Mouse (Mus musculus) lung, adult 10 weeks (tissue): ENCODE results near the gene Usp49. TPM values are rescaled to one million over a fixed set of nuclear protein-coding genes. Genes with fewer than 3 reads are reported as not detected.

ENCODE experiments used
- polyA plus RNA-seq: library from polyadenylated mRNA; stranded (reverse); fragments of 350-450 nt; fragmentation: Illumina TruSeq; extraction: RNeasy Lipid Tissue Mini Kit (QIAGEN cat#74804); gene quantifications from one replicate; pipeline ENCODE4 v1.2.3, GENCODE M21; 2014; ENCODE audit warnings: low read depth, low replicate concordance; ENCODE audit not compliant: insufficient read depth

Gene Usp49
- 1.2 TPM for polyA plus RNA-seq

DNA sequence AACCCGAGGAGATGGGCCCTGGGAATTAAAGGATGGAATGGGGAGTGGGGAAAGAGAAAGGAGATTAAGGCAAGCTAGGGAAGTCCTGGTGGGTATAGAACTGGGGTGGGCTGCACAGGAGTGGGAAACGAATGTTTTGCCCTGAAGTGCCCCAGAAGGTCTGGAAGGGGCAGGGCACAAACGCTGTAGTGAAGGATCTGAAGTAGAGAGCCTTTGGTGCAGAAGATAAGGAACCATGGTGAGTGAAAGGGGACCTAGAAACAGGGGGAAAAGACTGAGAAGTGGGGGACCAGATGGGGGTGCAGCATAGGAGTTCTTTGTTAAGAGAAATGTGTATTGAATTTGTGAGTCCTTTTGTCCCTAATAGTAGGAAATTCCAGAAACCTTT, at the start of gene Usp49:
Gene Usp49, plus strand, starts transcription at position 13 of the 388 bp plus-strand sequence.

DNA sequence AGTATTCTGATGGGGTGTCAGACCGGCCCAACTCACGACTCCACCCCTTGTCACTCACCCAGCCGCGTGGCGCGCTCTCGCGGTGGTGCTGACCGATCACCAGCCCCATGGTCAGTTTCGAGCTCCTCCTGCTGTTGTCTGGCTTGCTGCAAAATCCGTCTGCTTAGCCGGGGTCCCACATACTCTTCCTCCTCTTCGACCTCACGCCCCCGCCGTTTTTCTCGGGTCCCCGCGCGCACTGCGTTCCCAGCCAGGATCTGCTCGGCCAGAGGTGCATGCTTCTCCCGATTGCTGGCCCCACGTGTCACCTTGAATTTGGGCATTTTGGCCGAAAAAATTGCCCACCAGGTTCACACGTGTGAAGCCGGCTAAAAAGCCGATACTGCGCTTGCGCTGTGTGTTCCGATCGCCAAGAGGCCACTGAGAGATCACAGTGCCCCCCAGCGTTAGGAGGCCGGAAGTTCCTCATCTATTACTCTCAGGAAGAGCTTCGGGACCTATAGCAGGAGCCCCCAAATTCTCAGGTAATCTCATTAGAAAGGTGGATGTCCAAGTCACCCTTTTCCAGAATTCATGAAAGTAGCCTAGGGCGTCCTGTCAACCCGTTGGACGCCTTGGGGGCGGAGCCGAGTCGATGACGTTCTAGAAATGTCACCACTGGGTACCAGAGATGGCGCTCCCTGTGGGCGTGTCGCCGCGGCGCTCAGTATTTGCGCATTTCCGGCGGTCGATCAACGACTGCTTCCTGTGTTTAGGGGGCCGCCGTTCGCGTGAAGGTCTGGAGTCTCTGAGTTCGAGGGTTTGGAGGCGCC, 19.4 kb upstream of the Usp49 start, which contains the start of the genes Bysl, Med20 and Gm20517:
Gene Bysl, minus strand, starts transcription at position 644 of the 812 bp plus-strand sequence.
Gene Med20, plus strand, starts transcription at position 734 of the 812 bp plus-strand sequence.
Gene Gm20517, plus strand, starts transcription at position 741 of the 812 bp plus-strand sequence.

DNA sequence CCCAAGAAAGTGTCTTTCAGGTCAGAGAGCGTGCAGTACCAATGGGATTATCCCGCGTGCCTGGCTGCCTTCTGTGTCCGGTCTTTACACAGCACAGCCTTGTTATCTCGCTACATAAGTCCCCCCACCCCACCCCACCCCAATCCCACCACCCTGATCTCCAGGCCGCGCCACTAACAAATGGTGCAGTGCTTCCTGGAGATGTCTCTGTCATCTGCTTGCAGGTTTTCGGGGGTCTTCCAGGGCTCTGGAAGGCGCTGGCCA, 57.8 kb downstream of the Usp49 start, which contains the start of gene Tomm6:
Gene Tomm6, minus strand, starts transcription at position 43 of the 264 bp plus-strand sequence.

DNA sequence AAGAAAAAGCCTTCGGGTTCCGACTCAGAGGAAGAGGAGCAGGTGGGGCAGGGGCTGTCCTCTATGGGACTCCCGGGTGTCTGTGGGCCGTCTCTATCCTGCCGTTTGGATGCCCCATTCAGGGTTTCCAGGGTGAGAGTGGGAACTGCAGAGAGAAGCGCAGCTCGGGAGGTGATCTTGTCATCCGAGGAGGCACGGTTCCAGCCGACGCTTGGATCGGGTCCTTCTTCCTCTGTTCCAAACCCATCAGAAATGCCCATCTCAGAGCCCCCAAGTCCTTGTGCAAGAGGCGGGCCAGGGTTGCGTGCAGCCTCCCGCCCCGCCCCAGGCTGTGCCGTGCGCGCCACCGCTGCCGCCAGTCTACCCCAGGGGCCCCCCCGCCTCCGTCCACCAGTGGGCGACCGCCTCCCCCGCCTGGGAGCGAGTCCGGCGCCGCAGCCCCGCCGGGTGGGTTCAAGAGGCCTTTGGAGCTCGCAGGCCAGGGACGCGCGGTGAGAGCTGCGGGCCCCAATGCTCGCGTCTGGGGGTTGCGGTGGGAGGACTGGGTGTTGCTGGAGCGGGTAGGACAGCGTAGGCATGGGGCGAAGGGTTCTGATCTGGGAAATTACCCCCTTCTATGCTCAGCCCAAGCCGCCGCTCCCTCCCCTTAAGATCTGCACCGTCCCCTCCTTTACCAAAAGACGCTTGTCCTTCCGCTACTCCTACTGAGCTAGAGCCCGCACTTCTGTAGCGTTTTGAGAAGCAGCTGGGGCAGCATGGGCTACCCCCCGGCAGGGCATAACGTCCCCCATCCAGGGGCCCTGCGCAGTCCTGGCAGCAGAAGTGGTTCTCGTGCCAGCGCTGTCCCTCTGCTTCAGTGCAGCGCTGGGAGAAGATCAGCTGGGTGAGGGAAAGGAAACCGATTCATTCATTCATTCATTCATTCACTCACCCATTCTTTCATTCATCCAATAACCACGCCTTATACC, 58.4 kb downstream of the Usp49 start, which contains the start of gene Frs3:
Gene Frs3, plus strand, starts transcription at position 423 of the 968 bp plus-strand sequence.

DNA sequence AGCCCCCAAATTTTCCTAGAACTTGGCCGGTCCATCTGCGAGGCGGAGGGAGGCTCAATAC, 63.8 kb downstream of the Usp49 start, which contains the start of gene Gm21981:
Gene Gm21981, minus strand, starts transcription at position 14 of the 61 bp plus-strand sequence.

DNA sequence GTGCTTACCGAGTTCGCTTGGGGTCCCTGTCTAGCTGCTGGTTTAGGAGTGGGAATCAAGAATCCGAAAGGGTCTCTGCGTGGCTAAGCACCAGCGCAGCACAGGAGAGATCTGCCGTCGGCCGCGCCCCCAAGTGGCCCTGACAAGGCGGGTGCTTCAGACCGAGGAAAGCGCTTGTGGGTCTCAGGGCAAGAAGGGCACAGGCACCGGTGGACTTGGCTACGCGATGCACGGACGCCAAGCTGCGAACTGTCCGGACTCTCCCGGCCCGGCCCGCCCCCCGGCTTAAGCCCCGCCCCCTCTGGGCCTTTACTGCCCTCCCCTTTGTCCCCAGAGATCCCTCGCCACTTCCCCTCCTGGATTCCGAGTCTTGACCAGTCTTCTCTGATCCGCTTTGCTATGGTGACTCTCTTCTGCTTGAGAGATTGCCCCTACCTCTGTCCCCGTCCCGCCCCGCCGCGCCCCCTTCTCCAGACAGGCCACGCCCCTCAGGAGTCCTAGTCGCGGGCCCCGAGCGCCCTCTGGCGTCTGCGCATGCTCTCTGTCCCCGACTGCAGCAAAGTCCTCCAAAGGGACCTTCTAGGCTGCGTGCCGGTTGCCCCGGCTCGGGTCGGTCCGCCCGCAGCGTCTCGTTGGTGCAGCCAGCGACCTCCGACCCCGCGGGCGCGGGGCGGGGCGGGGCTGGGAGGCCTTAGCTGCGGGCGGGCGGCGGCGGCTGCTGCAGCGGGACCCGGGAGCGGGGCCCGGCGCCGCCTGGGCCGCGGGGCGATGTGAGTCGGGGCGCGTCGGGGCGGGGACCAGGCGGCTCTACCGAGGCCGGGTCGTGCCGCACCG, 64.2 kb downstream of the Usp49 start, which contains the start of gene Prickle4:
Gene Prickle4, minus strand, starts transcription at position 234 of the 834 bp plus-strand sequence.

DNA sequence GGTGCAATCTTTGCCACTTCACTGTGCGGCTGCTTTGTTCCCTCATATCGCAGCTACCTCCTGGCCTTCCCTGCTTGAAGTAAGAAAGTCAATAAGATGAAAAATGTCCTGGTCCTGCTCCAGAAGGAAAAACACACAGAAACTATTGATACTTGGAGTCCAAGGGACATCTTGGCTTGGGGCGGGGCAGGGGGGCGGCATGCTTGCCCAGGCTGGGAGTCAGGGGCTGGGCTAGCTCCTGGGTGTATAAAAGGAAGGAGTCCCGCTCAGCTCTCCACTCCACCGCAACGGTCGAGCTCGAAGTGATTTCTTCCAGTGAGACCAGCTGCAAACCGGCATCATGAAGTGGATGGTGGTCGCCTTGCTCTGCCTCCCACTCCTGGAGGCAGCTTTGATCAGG, 96.1 kb downstream of the Usp49 start, which contains the start of gene Pgc:
Gene Pgc, plus strand, starts transcription at position 277 of the 400 bp plus-strand sequence.

Other genes with a start within 250 kb of the Usp49 start
- 0.41 TPM for gene Guca1b, start 245.3 kb upstream of the Usp49 start, polyA plus RNA-seq
- gene Guca1a, start 230.1 kb upstream of the Usp49 start, polyA plus RNA-seq: 1.5 TPM
- gene AI661453, start 194.1 kb upstream of the Usp49 start, polyA plus RNA-seq: 9.8 TPM
- gene 1700001C19Rik, start 193.3 kb upstream of the Usp49 start, polyA plus RNA-seq: 0.48 TPM
- gene Taf8, start 128.4 kb upstream of the Usp49 start, polyA plus RNA-seq: 14.3 TPM
- gene Ccnd3, start 125.6 kb upstream of the Usp49 start, polyA plus RNA-seq: 106 TPM
- 7.0 TPM for gene Bysl, start 19.2 kb upstream of the Usp49 start, polyA plus RNA-seq
- gene Med20, start 19.1 kb upstream of the Usp49 start, polyA plus RNA-seq: 16.2 TPM
- 0.87 TPM for gene Gm20517, start 19.1 kb upstream of the Usp49 start, polyA plus RNA-seq
- 201 TPM for gene Tomm6, start 57.7 kb downstream of the Usp49 start, polyA plus RNA-seq
- 3.5 TPM for gene Frs3, start 58.3 kb downstream of the Usp49 start, polyA plus RNA-seq
- gene Gm21981, start 63.8 kb downstream of the Usp49 start, polyA plus RNA-seq: 0.64 TPM
- gene Prickle4, start 64.0 kb downstream of the Usp49 start, polyA plus RNA-seq: 1.5 TPM
- gene Pgc, start 96.2 kb downstream of the Usp49 start, polyA plus RNA-seq: 0.56 TPM
- gene Tfeb, start 106.3 kb downstream of the Usp49 start, polyA plus RNA-seq: 21.7 TPM
- gene Mdfi, start 204.0 kb downstream of the Usp49 start, polyA plus RNA-seq: 7.6 TPM